Mouse (Mus musculus) liver, embryonic 15.5 days (tissue): ENCODE results near the gene Pou5f1. TPM values are rescaled to one million over a fixed set of nuclear protein-coding genes. Genes with fewer than 3 reads are reported as not detected.
"Not testable (repeated sequence)": the region's sequence is repeated elsewhere in the genome, so short reads cannot be mapped to it uniquely, and the experiment has no call there.

Source experiments
- ATAC-seq: fragments of 200-750 bp; cut with Nextera tagmentation; 2 replicates; pipeline ENCODE4 v1.8.0; 2017; ENCODE audit warnings: moderate number of reproducible peaks, mild to moderate bottlenecking, moderate library complexity; ENCODE audit not compliant: insufficient read depth
- H3K27ac ChIP-seq: fragments of 300-500 bp; sonication (generic); replicated peaks from 2 replicates; pipeline ENCODE4 v1.5.1; 2015; ENCODE audit warnings: mild to moderate bottlenecking, inconsistent platforms
- H3K27me3 ChIP-seq: fragments of 300-500 bp; sonication (generic); 2 replicates; pipeline ENCODE4 v1.6.1; 2015; ENCODE audit warnings: mild to moderate bottlenecking, inconsistent platforms
- H3K36me3 ChIP-seq: fragments of 300-500 bp; sonication (generic); replicated peaks from 2 replicates; pipeline ENCODE4 v1.6.1; 2015; ENCODE audit warnings: moderate library complexity, mild to moderate bottlenecking, inconsistent platforms
- H3K4me1 ChIP-seq: fragments of 300-500 bp; sonication (generic); replicated peaks from 2 replicates; pipeline ENCODE4 v1.6.1; 2015; ENCODE audit warnings: inconsistent platforms
- H3K4me2 ChIP-seq: fragments of 300-500 bp; sonication (generic); 2 replicates; pipeline ENCODE4 v1.6.1; 2015; ENCODE audit warnings: moderate library complexity, mild to moderate bottlenecking, inconsistent platforms
- H3K4me3 ChIP-seq: fragments of 300-500 bp; sonication (generic); replicated peaks from 2 replicates; pipeline ENCODE4 v1.5.1; 2015; ENCODE audit warnings: mild to moderate bottlenecking, inconsistent platforms
- H3K9ac ChIP-seq: fragments of 300-500 bp; sonication (generic); 2 replicates; pipeline ENCODE4 v1.6.1; 2015; ENCODE audit warnings: moderate library complexity, mild to moderate bottlenecking, inconsistent platforms
- H3K9me3 ChIP-seq: fragments of 300-500 bp; sonication (generic); replicated peaks from 2 replicates; pipeline ENCODE4 v1.6.1; 2016; ENCODE audit warnings: inconsistent platforms
- WGBS: fragments of 180-500 bp; shearing (Covaris S2); methylation state at CpG from one replicate; pipeline ENCODE4 v1.1.7; 2015; ENCODE audit warnings: mixed read lengths; ENCODE audit not compliant: insufficient replicate concordance; 5-methylcytosine and 5-hydroxymethylcytosine counted together
- polyA plus RNA-seq: library from polyadenylated mRNA; unstranded; fragments of >200 nt; fragmentation: Nextera tagmentation; extraction: Ambion mirVana; gene quantifications from 2 replicates; pipeline ENCODE4 v1.2.1, GENCODE M21; 2015

Gene Pou5f1
- not detected in 2 replicates for polyA plus RNA-seq

- no peak for ATAC-seq
- 32% methylated on average over 13 of the region's 13 CpGs for WGBS
- H3K4me3 ChIP-seq: no peak within 1 kb of the TSS
- no peaks in the 10 kb centered on the region for H3K9me3 ChIP-seq
- H3K9ac ChIP-seq: no peak within 1 kb of the TSS
- H3K4me1 ChIP-seq: no peaks in the 10 kb centered on the region
- H3K27me3 ChIP-seq: peaks cover 77% of the 10 kb centered on the region
- H3K4me2 ChIP-seq: no peak within 1 kb of the TSS
- H3K36me3 ChIP-seq: no peaks in the 10 kb centered on the region
- H3K27ac ChIP-seq: no peak within 1 kb of the TSS
These were observed at the start of gene Pou5f1 for GRCm38 (mm10) chr17:35505776-35506175. Pou5f1 (plus strand) TSS chr17:35506018.

DNA sequence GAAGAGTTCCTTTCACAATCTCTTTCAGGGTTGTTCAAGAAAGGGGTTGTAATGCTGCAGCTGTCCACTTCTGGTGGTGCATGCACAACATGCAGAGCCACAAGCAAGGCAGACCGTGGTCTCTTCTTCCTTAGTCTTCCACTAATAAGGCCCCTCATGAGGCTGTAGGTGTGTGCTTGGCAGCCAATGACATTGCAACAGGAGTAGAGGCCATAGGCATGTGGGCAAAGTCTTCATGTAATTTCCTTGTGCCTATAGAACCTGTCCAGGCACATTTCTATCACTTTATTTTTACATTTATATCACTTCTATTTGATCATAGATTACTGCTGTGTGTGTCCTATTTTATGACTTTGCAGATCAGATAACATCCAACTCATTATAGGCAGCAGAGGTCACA is 47.6 kb upstream of the Pou5f1 start:
- not testable (repeated sequence) for ATAC-seq, H3K36me3 ChIP-seq, H3K4me1 ChIP-seq, H3K9me3 ChIP-seq, H3K9ac ChIP-seq, H3K27ac ChIP-seq, H3K27me3 ChIP-seq, H3K4me2 ChIP-seq, H3K4me3 ChIP-seq
- no CpG with 5 or more reads among the region's 1 CpGs for WGBS

- H3K9ac ChIP-seq, H3K9me3 ChIP-seq, ATAC-seq, H3K4me1 ChIP-seq, H3K4me2 ChIP-seq, H3K36me3 ChIP-seq, H3K4me3 ChIP-seq, H3K27me3 ChIP-seq, H3K27ac ChIP-seq: not testable (repeated sequence)
- 20% methylated on average over 1 of the region's 9 CpGs for WGBS
These were observed 45.1 kb upstream of the Pou5f1 start for GRCm38 (mm10) chr17:35460513-35461341.

DNA sequence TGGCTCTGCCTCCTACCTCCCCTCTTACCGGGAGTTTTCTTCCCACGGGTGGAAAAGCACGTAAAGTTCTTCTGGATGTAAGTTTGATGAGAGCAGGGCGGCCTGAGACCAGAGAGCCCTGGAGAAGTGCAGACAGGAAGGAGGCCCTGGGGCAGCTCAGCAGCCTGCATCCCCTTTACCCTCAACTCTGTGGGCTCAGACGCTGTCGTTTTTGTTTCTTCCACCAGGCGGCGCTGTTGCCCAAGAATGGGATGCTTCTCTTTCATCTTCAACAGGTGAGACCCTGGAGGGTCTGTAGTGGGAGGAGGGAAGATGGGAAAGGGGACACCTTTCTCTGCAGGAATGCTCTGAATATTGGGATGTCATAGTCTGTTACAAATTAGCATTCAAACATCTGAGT is 40.2 kb upstream of the Pou5f1 start:
- H3K36me3 ChIP-seq, H3K4me1 ChIP-seq, H3K9ac ChIP-seq, ATAC-seq, H3K9me3 ChIP-seq, H3K4me2 ChIP-seq, H3K27ac ChIP-seq, H3K4me3 ChIP-seq: not testable (repeated sequence)
- H3K27me3 ChIP-seq: peaks cover 24% of the 10 kb centered on the region
- WGBS: 6% methylated on average over 8 of the region's 8 CpGs

DNA sequence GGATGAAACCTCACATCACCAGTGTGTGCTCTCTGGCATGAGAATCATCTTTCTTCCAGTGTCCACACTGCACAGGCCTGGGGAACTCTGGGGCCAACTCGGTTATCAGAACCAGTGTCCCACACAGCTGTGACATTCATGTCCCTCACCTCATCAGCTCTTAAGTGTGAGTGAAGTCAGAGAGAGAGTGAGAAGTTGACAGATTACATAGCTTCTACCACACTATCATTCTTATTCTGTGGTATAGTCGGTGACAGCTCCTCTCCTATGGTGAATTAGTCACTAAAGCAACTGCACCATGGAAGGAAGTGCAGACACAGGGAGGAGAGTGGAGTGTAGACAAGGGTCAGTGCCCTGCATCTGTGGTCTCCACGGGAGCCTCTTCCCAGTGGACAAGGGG is 36.9 kb upstream of the Pou5f1 start:
- H3K4me2 ChIP-seq, H3K36me3 ChIP-seq, H3K9ac ChIP-seq, H3K27ac ChIP-seq, ATAC-seq, H3K4me3 ChIP-seq, H3K4me1 ChIP-seq, H3K9me3 ChIP-seq: not testable (repeated sequence)
- WGBS: 32% methylated on average over 3 of the region's 3 CpGs
- peaks cover 27% of the 10 kb centered on the region for H3K27me3 ChIP-seq

GRCm38 (mm10) chr17:35469842-35470751 is 35.7 kb upstream of the Pou5f1 start, which contains the start of gene H2-Q10:
H2-Q10 (plus strand) TSS chr17:35470089.
- Histone ChIP-seq H3K36me3 (no peaks in the 10 kb centered on the region), H3K27ac (peak within 1 kb of the TSS; percentile 78), H3K27me3 (peaks cover 27% of the 10 kb centered on the region), H3K4me3 (peak within 1 kb of the TSS; percentile 44), H3K9me3 (no peaks in the 10 kb centered on the region), H3K4me2 (peak within 1 kb of the TSS; percentile 41), H3K9ac (no peak within 1 kb of the TSS), H3K4me1 (no peaks in the 10 kb centered on the region)
- 3% methylated on average over 80 of the region's 80 CpGs for WGBS
- ATAC-seq: peak; percentile 85

GRCm38 (mm10) chr17:35484066-35484465 is 21.8 kb upstream of the Pou5f1 start:
- ATAC-seq: no peak
- 1% methylated on average over 9 of the region's 9 CpGs for WGBS
- H3K4me1 ChIP-seq: no peaks in the 10 kb centered on the region
- H3K27ac ChIP-seq: no peak overlapping the region
- no peaks in the 10 kb centered on the region for H3K9me3 ChIP-seq
- no peak overlapping the region for H3K9ac ChIP-seq
- peaks cover 5% of the 10 kb centered on the region for H3K27me3 ChIP-seq
- no peaks in the 10 kb centered on the region for H3K36me3 ChIP-seq
- H3K4me2 ChIP-seq: no peak overlapping the region
- H3K4me3 ChIP-seq: no peak overlapping the region

DNA sequence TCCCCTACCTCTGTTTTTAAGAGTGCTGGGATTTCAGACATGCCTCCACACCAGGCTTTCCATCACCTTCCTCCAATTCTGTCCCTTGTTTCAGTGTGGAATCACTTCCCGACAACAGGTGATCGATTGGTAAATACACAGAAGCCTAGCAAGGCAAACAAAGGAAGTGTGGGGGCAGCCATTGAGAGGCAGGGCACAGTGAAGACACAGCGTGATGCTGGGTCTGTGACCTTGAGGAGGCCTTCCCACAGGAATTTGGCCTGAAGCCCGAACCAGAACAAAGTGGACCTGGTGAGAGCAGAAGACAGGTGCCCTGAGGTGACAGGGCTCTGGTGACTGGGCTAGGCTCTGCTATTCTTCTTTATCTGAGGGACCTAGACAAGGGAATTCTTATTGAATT is 20.1 kb upstream of the Pou5f1 start:
- Histone ChIP-seq H3K9me3 (no peaks in the 10 kb centered on the region), H3K9ac (no peak overlapping the region), H3K4me3 (no peak overlapping the region), H3K4me2 (no peak overlapping the region), H3K27ac (0 out of 2 replicates have a peak overlapping the region, but pooled peaks have one; percentile 38), H3K4me1 (no peaks in the 10 kb centered on the region), H3K27me3 (peaks cover 12% of the 10 kb centered on the region), H3K36me3 (no peaks in the 10 kb centered on the region)
- ATAC-seq: peak; percentile 66
- WGBS: 24% methylated on average over 4 of the region's 4 CpGs

GRCm38 (mm10) chr17:35486726-35487125 is 19.1 kb upstream of the Pou5f1 start:
- H3K4me2 ChIP-seq: no peak overlapping the region
- H3K9ac ChIP-seq: no peak overlapping the region
- H3K27me3 ChIP-seq: peaks cover 12% of the 10 kb centered on the region
- no peak for ATAC-seq
- no peak overlapping the region for H3K27ac ChIP-seq
- H3K9me3 ChIP-seq: no peaks in the 10 kb centered on the region
- no peak overlapping the region for H3K4me3 ChIP-seq
- no peaks in the 10 kb centered on the region for H3K36me3 ChIP-seq
- WGBS: 36% methylated on average over 10 of the region's 10 CpGs
- H3K4me1 ChIP-seq: no peaks in the 10 kb centered on the region

DNA sequence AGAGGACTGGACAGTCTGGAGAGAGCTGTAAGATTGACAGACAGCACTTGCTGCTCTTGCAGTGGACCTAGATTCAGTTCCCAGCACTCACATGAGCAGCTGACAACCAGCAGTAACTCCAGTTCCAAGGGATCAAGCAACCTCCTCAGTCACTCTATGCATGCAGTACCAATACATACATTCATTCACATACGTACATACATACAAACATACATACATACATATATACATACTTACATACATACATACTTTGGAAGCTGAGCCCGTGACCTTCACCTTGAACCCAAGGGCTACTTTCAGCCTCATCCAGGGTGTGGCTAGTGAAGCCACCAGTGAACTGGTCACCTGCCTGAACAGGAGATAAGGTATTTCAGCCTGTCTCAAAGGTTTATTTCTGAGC is 17.8 kb upstream of the Pou5f1 start:
- Histone ChIP-seq H3K36me3 (no peaks in the 10 kb centered on the region), H3K4me1 (no peaks in the 10 kb centered on the region), H3K27me3 (peaks cover 12% of the 10 kb centered on the region), H3K9ac (no peak overlapping the region), H3K4me3 (no peak overlapping the region), H3K27ac (no peak overlapping the region), H3K4me2 (no peak overlapping the region), H3K9me3 (no peaks in the 10 kb centered on the region)
- ATAC-seq: no peak
- 70% methylated on average over 2 of the region's 2 CpGs for WGBS

DNA sequence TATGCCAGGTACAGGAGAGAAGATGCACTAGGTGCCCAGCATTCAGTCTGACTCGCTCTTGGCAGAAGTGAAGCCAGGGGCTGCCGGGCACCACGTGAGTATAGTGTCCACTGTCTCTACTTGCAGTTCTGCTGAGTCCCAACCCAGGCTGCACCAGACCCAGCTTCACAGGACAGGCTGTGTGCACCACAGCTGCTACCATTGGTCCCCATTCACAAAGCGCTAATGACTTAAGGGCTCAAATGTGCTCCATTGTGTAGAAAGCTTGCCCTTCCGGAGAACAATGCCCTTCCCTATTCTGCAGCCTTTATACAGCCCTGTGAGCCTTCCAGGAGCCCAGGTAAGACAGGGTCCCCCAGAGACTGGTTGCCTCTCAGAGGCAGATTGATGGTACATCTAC is 15.5 kb upstream of the Pou5f1 start:
- ATAC-seq: no peak
- Histone ChIP-seq H3K9ac (no peak overlapping the region), H3K4me2 (no peak overlapping the region), H3K4me1 (no peaks in the 10 kb centered on the region), H3K9me3 (no peaks in the 10 kb centered on the region), H3K4me3 (no peak overlapping the region), H3K36me3 (no peaks in the 10 kb centered on the region), H3K27ac (no peak overlapping the region), H3K27me3 (peaks cover 12% of the 10 kb centered on the region)
- WGBS: 57% methylated on average over 5 of the region's 5 CpGs
